Mouse (Mus musculus) 3134 (cell line): Measurements from ENCODE around the gene Ifit1bl1.
A peak's percentile ranks its signal among the peaks of the same experiment; 100 is the strongest.
"Not testable (repeated sequence)": the region's sequence is repeated elsewhere in the genome, so short reads cannot be mapped to it uniquely, and the experiment has no call there.

Experiments used
- DNase-seq: peaks from one replicate; pipeline ENCODE4 v3.0.0-alpha.2; 2011; ENCODE audit warnings: low spot score; ENCODE audit not compliant: insufficient read length; ENCODE audit errors: extremely low read depth

Ifit1bl1 gene

GRCm38 (mm10) chr19:34593456-34593855 lies 8.3 kb downstream of the Ifit1bl1 start:
- no peak for DNase-seq

DNA sequence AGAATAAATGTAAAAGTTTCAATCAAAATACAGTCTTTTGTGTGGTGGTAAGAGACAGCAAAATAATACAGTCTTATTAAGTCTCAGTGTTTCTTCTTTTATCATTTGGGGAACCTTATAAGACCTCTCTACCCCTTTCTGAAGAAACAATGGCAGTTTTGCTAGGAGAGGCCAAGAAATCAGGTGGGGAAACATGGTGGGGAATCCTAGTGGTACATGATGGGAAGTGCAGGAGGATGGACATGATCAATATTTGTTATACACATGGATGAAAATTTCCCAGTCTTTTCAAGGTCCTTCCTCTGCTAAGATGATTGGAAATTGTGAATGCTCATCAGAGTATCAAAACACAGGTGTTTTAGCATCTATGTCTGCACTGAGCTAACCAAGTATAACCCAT lies 12.8 kb downstream of the Ifit1bl1 start:
- no peak for DNase-seq

- DNase-seq, result not testable (repeated sequence)
These were observed 13.7 kb downstream of the Ifit1bl1 start for GRCm38 (mm10) chr19:34587898-34588692.

DNA sequence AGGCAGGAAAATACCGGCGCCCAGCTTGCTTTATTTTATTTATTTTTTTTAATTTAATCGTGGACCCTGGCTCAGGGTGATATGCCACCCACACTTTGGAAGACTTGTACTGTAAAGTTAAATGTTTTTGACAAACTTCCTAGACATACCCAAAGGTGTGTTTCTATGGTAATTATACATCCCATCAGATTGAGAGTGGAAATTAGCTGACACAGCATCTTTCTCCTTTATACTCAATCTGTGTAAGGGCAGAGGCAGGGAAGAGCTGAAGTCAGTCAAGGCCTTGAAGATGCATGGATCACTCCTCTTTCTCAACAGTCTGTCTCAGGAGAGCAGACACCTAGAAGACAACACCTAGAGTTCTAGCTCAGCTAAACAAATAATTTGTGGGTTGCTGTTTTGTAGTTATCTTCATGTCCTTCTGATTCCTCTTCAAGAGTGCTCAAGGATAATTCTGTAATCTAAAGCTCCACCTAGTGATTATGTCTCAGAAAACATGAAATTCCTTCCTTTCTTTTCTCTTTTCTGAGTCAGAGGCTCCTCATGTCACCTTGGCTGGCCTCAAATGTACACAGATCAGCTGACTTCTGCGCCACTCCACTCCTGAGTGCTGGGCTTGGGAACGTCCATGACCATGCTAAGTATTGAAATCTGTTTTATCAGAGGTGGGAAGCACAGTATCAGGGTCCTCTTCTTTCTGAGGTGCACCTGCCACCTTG lies 15.9 kb downstream of the Ifit1bl1 start:
- not testable (repeated sequence) for DNase-seq

GRCm38 (mm10) chr19:34583126-34583766 lies 18.5 kb downstream of the Ifit1bl1 start, which contains the start of gene Ifit3:
Gene Ifit3, plus strand, starts transcription at chr19:34583531.
- DNase-seq, result not testable (repeated sequence)

DNA sequence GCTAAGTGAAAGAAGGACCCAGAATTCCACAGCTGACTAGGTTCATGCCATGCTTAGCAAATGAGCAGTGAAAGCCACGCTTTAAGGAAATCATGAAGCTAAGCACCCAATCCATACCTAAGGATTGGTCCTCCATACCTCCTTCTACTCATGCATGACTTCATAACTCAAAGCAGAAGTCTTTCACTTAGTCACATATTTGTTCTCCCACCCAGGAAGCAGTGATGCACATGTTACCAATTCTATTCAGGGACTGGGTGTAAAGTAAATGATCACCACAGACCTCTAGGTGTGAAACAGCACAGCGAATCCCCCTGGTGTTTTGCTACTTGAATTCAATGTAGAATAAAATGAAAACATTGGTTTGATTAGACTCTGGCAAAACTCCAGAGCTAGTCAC lies 19.1 kb downstream of the Ifit1bl1 start:
- DNase-seq, result not testable (repeated sequence)

DNA sequence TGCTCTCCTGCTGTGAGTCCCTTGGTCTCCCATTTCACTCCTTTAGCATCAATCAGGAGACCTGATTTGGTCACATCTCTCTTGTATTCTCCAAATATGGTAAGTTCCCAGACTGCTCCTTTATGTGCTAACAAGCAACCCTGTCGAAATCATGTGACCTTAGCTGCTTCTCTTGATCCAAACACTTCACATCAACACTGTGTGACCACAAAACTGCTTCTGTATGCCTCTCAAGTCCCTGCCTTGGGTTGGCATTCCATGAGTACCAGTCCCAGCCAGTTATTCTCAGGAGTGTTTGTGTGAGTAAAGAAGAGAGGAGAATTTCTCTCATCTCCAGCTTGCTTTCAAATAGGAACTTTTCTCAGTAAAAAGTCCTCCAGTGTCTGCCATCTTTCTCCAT lies 24.6 kb downstream of the Ifit1bl1 start:
- no peak for DNase-seq

DNA sequence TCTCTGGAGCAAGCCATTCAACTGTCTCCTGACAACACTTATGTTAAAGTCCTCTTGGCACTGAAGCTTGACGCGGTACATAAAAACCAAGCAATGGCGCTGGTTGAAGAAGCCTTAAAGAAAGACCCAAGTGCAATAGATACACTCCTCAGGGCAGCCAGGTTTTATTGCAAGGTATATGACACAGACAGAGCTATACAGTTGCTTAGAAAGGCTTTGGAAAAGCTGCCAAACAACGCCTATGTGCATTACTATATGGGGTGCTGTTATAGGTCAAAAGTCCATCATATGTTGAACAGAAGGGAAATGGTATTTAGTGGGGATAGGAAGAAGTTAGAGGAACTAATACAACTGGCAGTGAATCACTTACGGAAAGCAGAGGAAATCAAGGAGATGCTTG lies 28.1 kb downstream of the Ifit1bl1 start:
- DNase-seq, result no peak

DNA sequence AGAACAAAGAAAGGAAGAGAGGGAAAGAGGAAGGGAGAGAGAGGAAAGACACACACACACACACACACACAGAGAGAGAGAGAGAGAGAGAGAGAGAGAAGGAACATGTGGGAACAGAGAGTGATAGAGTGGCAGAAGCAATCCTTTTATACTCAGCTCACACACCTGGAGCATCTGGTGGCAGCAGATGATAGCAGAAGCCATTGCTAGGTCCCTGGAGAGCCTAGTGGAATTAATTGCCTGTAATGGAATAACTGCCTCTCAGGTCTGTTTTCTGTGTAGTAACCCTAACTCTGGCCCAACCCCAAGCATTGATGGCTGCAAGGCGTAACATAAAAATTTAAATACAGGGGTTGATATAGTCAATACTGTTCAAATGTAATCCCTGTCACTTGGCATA lies 30.7 kb downstream of the Ifit1bl1 start:
- DNase-seq, result no peak

GRCm38 (mm10) chr19:34569896-34570476 lies 31.8 kb downstream of the Ifit1bl1 start:
- DNase-seq, result no peak

- DNase-seq, result peak; percentile 14
These were observed 32.5 kb downstream of the Ifit1bl1 start for GRCm38 (mm10) chr19:34568988-34569895.

DNA sequence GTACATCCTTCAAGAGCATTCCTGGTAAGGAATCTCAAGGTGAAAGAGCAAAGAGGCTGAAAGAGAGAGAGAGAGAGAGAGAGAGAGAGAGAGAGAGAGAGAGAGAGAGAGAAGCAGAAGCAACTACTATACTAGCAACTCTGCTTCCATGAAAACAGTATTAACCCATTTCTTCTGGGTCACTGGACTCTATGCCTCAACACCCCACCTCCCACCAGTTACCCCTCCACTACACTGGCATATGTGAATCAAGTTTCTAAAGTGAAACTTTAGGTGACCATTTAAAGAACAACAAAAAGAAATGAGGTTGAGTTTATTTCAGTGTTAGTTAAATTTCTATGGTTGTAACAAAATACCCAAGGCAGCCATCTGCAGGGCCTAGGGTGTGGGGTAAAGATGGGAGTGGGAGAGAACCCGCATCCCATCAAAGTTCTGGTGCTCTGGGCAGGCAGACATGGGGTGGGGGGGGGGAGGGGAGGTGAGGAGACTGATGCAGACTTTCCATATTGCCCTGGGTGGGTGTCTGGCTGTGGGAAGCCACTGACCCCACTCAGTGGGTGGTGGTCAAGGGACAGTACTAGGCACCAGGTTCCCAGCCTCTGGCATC lies 35.5 kb downstream of the Ifit1bl1 start:
- DNase-seq, result no peak

DNA sequence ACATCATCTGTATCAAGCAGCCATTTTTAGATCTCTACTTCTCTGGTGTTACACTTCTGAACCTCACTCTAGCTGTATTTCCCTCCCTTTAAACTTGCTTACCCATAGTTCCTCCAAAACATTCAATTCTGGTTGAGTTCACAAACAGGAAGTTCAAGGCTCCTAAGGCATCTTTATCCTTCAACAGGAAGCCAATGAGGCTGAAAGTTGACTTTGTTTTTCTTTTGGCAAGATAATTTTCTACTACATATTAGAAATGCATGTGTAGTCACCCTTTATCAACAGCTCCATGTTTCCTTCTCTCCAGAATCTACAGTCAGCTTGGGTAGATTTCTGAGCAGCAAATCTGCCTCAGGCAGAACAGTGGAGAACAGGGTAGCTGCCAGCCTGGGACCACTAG lies 39.2 kb downstream of the Ifit1bl1 start:
- DNase-seq, result no peak

DNA sequence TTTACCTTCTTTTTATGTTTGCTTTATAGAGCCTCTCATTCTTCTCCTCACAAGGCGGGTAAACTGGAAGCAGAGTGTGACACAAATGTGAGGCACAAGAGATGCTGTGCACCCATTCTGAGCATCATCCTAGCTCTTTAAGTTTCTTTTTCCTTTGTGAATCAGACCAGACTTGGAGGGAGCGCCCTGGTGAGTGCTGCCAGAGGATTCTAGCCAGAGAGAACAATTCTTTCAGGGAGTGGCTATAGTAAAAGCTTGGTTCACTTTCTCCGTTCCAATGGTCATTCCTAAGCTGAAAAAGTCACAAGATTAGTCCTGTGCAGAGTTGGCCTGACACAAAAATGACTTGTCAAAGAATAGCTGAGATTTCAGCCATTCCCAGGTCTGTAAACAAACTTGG lies 45.1 kb downstream of the Ifit1bl1 start:
- no peak for DNase-seq

DNA sequence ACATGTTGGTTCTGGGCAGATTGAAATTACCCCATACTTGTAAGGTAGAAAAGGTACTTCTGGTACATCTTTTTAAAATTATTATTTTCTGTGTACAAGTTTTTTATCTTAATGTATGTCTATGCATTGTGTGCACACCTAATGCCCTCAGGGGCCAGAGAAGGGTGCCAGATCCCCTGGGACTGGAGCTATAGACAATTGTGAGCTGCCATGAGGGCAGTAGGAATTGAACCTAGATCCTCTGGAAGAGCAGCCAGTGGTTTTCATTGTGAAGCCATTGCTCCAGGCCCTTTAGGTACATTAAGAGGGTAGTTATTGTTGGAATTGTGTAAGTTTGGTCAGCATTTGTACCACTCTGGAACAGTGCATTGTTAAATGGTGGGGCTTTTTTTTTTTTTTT lies 47.7 kb downstream of the Ifit1bl1 start:
- DNase-seq, result no peak

DNA sequence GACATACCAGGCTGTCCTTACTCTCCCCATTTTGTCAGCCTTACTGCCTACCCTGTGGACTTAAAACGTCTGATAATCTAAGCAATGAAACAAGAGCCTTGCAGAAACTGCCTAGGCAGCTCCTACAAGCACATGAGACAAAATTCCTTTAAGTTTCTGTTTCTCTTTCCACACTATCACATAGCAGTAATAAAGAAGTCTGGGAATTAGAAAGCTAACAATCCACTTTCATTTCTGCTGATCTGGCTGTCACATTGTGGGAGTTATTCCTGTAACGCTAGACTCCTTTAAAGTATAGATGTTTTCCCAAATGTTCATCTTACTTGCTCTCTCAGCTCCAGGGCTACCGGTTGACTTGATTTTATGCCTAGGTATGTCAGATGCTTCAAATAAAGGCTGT lies 48.2 kb downstream of the Ifit1bl1 start:
- no peak for DNase-seq

- peak; percentile 52 for DNase-seq
These were observed 48.7 kb downstream of the Ifit1bl1 start for GRCm38 (mm10) chr19:34553021-34553420.

DNA sequence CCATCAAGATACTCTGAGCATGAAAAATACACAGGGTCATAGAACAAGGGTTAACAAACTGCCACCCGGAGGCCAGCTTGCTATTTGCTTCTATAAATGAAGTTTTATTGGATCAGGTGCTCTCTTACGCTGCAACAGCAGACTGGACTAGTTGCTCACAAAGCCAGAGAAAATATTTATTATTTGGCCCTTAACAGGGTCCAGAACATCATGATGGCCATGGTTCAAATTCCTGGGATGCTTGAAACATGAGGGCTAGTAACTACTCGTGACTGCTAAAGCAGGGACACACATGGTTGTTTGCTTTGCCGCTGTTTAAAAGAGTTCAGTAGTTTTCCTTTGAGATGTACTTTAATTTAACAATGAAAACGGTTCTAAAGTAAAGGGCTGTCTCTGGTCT lies 49.8 kb downstream of the Ifit1bl1 start:
- DNase-seq, result peak; percentile 43

DNA sequence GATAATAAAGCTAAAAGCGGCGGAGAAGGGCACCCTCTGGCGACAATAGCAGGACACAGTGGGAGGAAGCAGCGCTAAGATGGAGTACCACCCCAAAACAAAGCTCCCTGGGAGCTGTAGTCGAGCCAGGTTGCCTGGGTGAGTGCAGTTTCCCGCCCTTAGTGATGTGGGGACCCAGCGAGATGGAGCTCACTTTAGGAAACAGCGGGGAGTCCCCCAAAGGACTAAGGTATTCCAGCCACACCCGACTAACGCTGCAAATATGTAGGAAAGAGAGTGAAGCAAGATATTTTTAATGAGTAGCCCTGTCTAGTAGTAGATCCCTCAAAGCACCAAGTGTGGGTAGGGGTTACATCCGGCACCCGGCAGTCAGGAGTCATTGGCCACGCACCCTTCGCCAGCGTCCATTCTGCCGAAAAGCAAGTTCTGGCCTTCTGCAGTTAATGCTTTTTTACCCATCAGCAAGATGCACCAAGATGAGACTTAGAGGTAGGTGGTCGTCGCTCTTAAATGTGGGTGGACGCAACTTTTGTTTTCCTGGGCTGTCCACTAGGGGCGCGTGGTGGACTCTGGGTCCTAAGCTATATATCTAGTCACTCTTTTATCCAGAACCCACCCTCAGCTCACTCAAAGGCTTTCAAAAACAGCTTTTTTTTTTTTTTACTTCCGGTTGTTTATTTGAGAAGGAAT lies 51.1 kb downstream of the Ifit1bl1 start, which contains the start of gene Ifit2:
Ifit2 (plus strand) TSS at position 161 of the 690 bp plus-strand sequence.
- peak; percentile 62 for DNase-seq
